In genomic region chr1:89234895-89235294, GRCm38 (mm10) we compare ENCODE assay signal across 10 mouse cellular contexts.
A peak's percentile ranks its signal among the peaks of the same experiment; 100 is the strongest.
DNase-seq lines count a peak whose midpoint lies in the region; ATAC-seq and TF ChIP-seq lines count a peak whose summit lies in the region.
"Had no signal": no experiment of that assay in that cellular context is flagged by ENCODE, and none has a peak within 500 bp of the region (broad histone marks: within the 10 kb centered on the region; RNA-seq: fewer than 3 reads in every experiment).

No protein-coding gene starts in this region.

- no peak overlapping the region for H3K4me3 ChIP-seq in cerebellum, adult 2 months (replicated peaks; ENCODE audit: insufficient read depth, low read depth, low read length)
- H3K4me3 ChIP-seq: embryonic facial prominence, embryonic 12.5 days had no signal

- peak; percentile 7 for DNase-seq in kidney, adult 11 months
- no peak for DNase-seq in kidney, adult 18-20 months
- peak; percentile 47 for DNase-seq in kidney, postnatal 10 days
- peak; percentile 28 to 60 for DNase-seq in lung, postnatal 4 days
- no peak for DNase-seq in right cerebral cortex, adult 18-20 months
- no peak for DNase-seq in cerebellum, adult 2 months
- DNase-seq: spleen, adult 18-20 months; thymus, adult 2 months had no signal

- no peak; the same call in 1 of the 2 replicates for TF ChIP-seq CTCF in cerebellum, adult 2 months (IDR thresholded peaks at IDR 0.05; ENCODE audit: borderline replicate concordance, insufficient read depth, low read depth, low read length)

- peak; percentile 50 to 60; a peak in 3 of 4 replicates for ATAC-seq in hematopoietic stem cell, adult 5-6 weeks (replicated peaks in 1 of 2; ENCODE audit: insufficient read depth in 1 of 2, low FRiP score in 2 of 2, low TSS enrichment in 1 of 2, low read depth in 1 of 2, poor library complexity in 2 of 2, severe bottlenecking in 2 of 2)

- no peaks in the 10 kb centered on the region for H3K27me3 ChIP-seq in cerebellum, adult 2 months (ENCODE audit: control insufficient read depth, insufficient read depth, low read length)
- H3K27me3 ChIP-seq: embryonic facial prominence, embryonic 12.5 days had no signal

- H3K4me1 ChIP-seq in cerebellum, adult 2 months (ENCODE audit: control insufficient read depth, insufficient read depth, low read length): peaks cover 2% of the 10 kb centered on the region; the same call in 1 of the 2 replicates

- TF ChIP-seq POLR2A in cerebellum, adult 2 months (IDR thresholded peaks at IDR 0.05; ENCODE audit: borderline replicate concordance, insufficient read depth, low read length): no peak

- WGBS in cerebellum, adult 2 months: 64% methylated on average over 8 of the region's 8 CpGs

- no peak overlapping the region for H3K27ac ChIP-seq in cerebellum, adult 2 months (ENCODE audit: insufficient read depth, low read length)
- H3K27ac ChIP-seq: embryonic facial prominence, embryonic 12.5 days had no signal

Comparison
In these comparisons a context has a peak if more than half of its experiments do, and no peak if none do; other contexts are left out.
1. DNase-seq: peak in kidney, adult 11 months (single experiment), kidney, postnatal 10 days (single experiment) and lung, postnatal 4 days (2 of 2); none in kidney, adult 18-20 months (single experiment), right cerebral cortex, adult 18-20 months (single experiment) and cerebellum, adult 2 months (0 of 2).